Mouse (Mus musculus) adipocyte (in vitro differentiated cells): ENCODE data around the gene H2-T3.
"Not testable (repeated sequence)": the region's sequence is repeated elsewhere in the genome, so short reads cannot be mapped to it uniquely, and the experiment has no call there.

Experiments used
- DNase-seq: peaks from one replicate; pipeline ENCODE4 v3.0.0-alpha.2; 2016; ENCODE audit warnings: low spot score

The H2-T3 gene

GRCm38 (mm10) chr17:36190169-36190507 is at the start of gene H2-T3:
TSS of gene H2-T3 (minus strand) at chr17:36190287.
- peak; percentile 6 for DNase-seq

GRCm38 (mm10) chr17:36237321-36237921 is 47.3 kb upstream of the H2-T3 start:
- DNase-seq: no peak

GRCm38 (mm10) chr17:36235300-36235699 is 45.2 kb upstream of the H2-T3 start:
- DNase-seq: not testable (repeated sequence)

GRCm38 (mm10) chr17:36233572-36233971 is 43.5 kb upstream of the H2-T3 start:
- DNase-seq: no peak

- peak; percentile 99 for DNase-seq
Observed at GRCm38 (mm10) chr17:36231318-36231717, 41.2 kb upstream of the H2-T3 start.

- no peak for DNase-seq
Observed at GRCm38 (mm10) chr17:36229046-36229445, 39.0 kb upstream of the H2-T3 start.

GRCm38 (mm10) chr17:36226921-36227320 is 36.8 kb upstream of the H2-T3 start:
- DNase-seq: no peak

- no peak for DNase-seq
Observed at GRCm38 (mm10) chr17:36225231-36225824, 35.2 kb upstream of the H2-T3 start.

- no peak for DNase-seq
Observed at GRCm38 (mm10) chr17:36224451-36224850, 34.4 kb upstream of the H2-T3 start.

- no peak for DNase-seq
Observed at GRCm38 (mm10) chr17:36218594-36219155, 28.6 kb upstream of the H2-T3 start.

GRCm38 (mm10) chr17:36215586-36215985 is 25.5 kb upstream of the H2-T3 start:
- no peak for DNase-seq

GRCm38 (mm10) chr17:36206846-36207245 is 16.8 kb upstream of the H2-T3 start:
- DNase-seq: peak; percentile 27

- DNase-seq: no peak
Observed at GRCm38 (mm10) chr17:36205862-36206261, 15.8 kb upstream of the H2-T3 start.

- no peak for DNase-seq
Observed at GRCm38 (mm10) chr17:36205456-36205855, 15.4 kb upstream of the H2-T3 start.

- no peak for DNase-seq
Observed at GRCm38 (mm10) chr17:36201851-36202250, 11.8 kb upstream of the H2-T3 start.

- DNase-seq: no peak
Observed at GRCm38 (mm10) chr17:36198317-36198716, 8.2 kb upstream of the H2-T3 start.

GRCm38 (mm10) chr17:36194471-36194870 is 4.4 kb upstream of the H2-T3 start:
- peak; percentile 1 for DNase-seq

GRCm38 (mm10) chr17:36193546-36194141 is 3.6 kb upstream of the H2-T3 start:
- peak; percentile 75 for DNase-seq

GRCm38 (mm10) chr17:36192371-36192770 is 2.3 kb upstream of the H2-T3 start:
- peak; percentile 3 for DNase-seq

GRCm38 (mm10) chr17:36189491-36190168 is 457 bp downstream of the H2-T3 start:
- peak; percentile 6 for DNase-seq

GRCm38 (mm10) chr17:36187540-36187939 is 2.5 kb downstream of the H2-T3 start:
- DNase-seq: no peak

GRCm38 (mm10) chr17:36182212-36182611 is 7.9 kb downstream of the H2-T3 start:
- no peak for DNase-seq

GRCm38 (mm10) chr17:36179446-36179845 is 10.6 kb downstream of the H2-T3 start:
- not testable (repeated sequence) for DNase-seq
